Mouse (Mus musculus) common myeloid progenitor, adult 5-6 weeks (primary cell): ENCODE data around the gene Otub1. TPM values are rescaled to one million over a fixed set of nuclear protein-coding genes. Genes with fewer than 3 reads are reported as not detected.

Experiments
- ATAC-seq: replicated peaks from 2 replicates; pipeline ENCODE4 v1.8.0; 2016; ENCODE audit warnings: low read depth, mild to moderate bottlenecking, moderate TSS enrichment, inconsistent platforms; ENCODE audit not compliant: poor library complexity, severe bottlenecking
- total RNA-seq: library from RNA; stranded (forward); fragments of 200-1000, 187-1606 nt; gene quantifications from 2 replicates; pipeline ENCODE4 v1.2.3, GENCODE M21; 2017

Gene Otub1
- total RNA-seq, result 68.3 and 73.2 TPM in 2 replicates

GRCm38 (mm10) chr19:7205753-7206736 is at the start of gene Otub1:
Gene Otub1 (minus strand): TSS chr19:7206316.
- ATAC-seq, result peak; percentile 94

- peak; percentile 42; the same call in 1 of the 2 replicates for ATAC-seq
These were observed 39.9 kb upstream of the Otub1 start for GRCm38 (mm10) chr19:7246021-7246420.

- peak; percentile 91 for ATAC-seq
These were observed 34.9 kb upstream of the Otub1 start, which contains the start of gene Naa40 for GRCm38 (mm10) chr19:7240782-7241690. Gene Naa40 (minus strand): TSS chr19:7241183.

- ATAC-seq, result 0 out of 2 replicates have a peak, but pooled peaks have one; percentile 11
These were observed 34.2 kb upstream of the Otub1 start for GRCm38 (mm10) chr19:7240291-7240690.

DNA sequence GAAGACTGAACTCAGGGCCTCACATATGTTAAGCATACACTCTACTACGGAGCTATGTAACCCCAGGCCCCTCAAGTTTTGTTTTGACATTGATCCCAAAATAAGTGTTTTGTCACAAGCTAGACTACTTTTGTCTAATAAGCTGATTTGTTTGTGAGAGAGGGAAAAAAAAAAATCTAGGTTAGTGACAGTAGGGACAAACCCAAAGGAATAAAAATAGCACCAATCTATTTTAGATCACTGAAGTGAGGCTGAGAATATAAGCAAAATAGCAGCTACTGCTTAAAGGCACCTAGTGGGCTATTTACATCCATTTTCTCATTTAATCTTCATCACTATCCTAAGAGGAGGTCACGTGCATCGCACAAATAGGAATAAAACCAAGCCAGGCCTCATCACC is 33.5 kb upstream of the Otub1 start:
- no peak for ATAC-seq

DNA sequence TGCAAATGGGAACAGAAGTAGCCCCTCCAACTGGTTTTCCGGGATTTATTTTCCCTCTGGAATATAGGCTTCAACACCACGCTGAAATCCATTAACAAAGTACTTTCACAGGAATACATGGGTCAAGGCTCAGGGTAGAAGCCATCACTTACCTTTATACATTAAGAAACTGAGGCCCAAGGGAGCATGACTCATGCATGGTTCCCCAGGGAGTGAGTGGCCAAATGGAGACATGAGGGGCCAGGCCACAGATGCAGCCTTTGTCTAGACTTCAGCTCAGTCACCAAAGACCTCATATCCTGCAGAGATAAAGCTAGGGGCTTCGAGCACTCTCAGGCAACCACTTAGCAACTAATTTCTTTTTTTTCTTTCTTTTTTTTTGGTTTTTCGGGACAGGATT is 30.6 kb upstream of the Otub1 start:
- no peak for ATAC-seq

DNA sequence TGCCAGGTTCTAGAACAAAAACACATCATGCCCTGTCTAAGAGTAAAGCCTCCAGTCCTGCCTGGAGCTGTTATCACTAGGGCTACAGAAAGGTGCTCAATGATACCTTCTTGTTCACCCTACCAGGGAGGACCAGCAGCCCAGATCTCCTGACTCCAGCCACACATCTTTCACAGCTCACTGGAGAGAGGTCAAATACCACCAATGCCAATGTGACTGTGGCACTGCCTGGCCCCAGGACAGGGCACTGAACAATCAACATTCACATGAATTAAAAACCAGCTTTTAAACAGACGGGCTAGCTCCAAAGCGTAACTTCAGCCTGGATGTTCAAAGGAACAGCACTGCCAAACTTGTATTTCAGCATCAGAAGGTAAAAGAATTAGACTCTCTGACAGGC is 29.9 kb upstream of the Otub1 start:
- no peak for ATAC-seq

DNA sequence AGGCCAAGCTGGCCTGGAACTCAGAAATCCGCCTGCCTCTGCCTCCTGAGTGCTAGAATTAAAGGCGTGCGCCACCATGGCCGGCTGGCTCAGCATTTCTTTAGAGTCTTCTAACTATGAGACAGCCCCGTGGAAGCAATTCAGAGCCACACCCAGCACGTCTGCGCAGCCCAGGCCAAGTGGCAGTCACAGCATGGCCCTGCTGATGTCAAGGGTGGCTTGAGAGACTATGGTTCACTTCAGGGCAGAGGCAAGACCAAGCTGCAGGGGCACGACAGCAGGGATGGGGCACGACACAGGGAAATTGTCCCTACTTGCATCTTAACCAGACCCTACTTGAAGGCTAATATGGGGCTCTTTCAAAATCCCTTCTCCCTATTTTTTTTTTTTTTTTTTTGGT is 29.3 kb upstream of the Otub1 start:
- no peak for ATAC-seq

- ATAC-seq, result peak; percentile 99
These were observed 28.6 kb upstream of the Otub1 start for GRCm38 (mm10) chr19:7234537-7235221.

- peak; percentile 80 for ATAC-seq
These were observed 20.4 kb upstream of the Otub1 start for GRCm38 (mm10) chr19:7226511-7226914.

DNA sequence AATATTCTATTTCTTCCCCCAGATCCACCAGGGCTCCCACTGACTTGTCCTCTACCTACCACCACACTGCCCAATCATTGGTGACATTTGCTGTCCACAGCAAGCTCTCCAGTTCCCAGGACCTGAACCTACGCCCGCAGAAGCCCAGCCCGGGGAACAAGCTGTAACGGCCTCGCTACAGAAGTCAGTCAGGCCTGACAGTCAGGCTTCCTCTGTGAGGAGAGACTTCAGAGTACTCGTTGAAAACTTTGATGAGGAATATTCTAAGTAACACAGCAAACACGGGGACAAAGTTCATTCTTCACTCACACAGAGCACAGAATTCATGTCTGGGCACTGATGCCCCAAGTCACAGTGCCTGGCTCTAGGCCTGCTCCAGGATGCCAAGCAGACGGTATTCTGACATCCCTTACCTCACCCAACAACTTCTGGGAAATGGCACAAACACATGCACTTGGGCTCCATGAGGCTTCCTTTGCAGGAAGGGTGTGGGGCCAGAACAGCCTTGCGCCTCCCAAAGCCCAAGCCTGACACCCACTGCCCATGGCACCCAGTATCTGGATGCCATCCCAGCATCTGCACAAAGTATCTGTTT is 19.1 kb upstream of the Otub1 start:
- no peak for ATAC-seq

DNA sequence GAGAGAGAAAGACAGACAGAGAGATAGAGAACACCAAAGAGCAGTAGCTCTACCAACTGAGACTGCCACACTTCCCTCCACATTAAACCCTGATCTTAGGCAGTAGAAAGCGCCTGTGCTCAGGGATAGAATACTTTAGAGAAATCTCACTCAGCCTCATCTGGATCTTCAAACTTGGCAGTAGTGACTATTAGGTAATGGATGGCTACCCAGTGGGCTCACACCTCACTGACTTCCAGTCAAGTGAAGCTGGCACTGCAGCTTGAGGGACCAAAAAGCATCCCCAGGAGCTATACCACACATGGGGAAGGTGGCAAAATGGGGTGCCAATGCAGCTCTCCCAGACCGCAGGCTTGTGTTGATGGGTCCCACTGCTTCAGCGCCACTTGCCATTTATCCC is 18.1 kb upstream of the Otub1 start:
- ATAC-seq, result no peak

DNA sequence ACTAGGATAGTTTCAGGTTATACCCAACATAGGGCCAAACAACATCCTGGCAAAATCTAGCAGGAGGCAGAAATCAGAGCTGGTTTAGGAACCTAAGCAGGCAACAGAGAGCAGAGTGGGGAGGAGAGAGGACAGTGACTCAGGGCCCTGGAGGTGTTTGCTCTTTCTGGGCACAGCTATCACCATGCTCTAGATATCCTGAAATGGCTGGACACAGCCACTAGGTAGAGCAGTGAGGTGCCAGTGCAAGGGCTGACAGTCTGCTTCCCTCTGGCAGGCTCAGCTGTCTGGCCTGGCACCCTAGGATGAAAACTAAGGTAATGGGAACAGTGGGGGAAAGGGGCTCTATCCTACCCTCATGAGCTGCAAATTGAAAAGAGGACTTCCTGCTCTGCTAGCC is 17.4 kb upstream of the Otub1 start:
- peak; percentile 50 for ATAC-seq

- ATAC-seq, result no peak
These were observed 16.1 kb upstream of the Otub1 start for GRCm38 (mm10) chr19:7222196-7222595.

DNA sequence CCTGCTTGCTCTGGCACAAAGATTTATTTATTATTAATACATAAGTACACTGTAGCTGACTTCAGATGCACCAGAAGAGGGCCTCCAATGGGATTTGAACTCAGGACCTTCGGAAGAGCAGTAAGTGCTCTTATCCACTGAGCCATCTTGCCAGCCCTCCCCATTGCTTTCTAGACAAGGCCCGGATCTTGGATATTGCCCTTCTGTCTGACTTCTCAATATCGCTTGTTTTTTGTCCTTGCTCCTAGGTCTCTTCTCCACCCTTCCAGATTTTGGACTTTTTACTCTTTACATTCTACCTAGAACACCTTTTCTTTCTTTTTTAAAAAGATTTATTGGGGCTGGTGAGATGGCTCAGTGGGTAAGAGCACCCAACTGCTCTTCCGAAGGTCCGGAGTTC is 12.6 kb upstream of the Otub1 start:
- ATAC-seq, result no peak

GRCm38 (mm10) chr19:7217926-7218267 is 11.8 kb upstream of the Otub1 start:
- peak; percentile 18 for ATAC-seq

GRCm38 (mm10) chr19:7217162-7217925 is 11.2 kb upstream of the Otub1 start, which contains the start of gene Cox8a:
Gene Cox8a (minus strand): TSS chr19:7217616.
- ATAC-seq, result peak; percentile 96

GRCm38 (mm10) chr19:7214484-7214883 is 8.4 kb upstream of the Otub1 start:
- no peak for ATAC-seq

GRCm38 (mm10) chr19:7213010-7213409 is 6.9 kb upstream of the Otub1 start:
- ATAC-seq, result no peak
